Mouse (Mus musculus): ENCODE results near the gene Snap91. TPM values are rescaled to one million over a fixed set of nuclear protein-coding genes. Genes with fewer than 3 reads are reported as not detected.

The Snap91 gene
- polyA plus RNA-seq, 1 experiment from 2014 or later: 23.5 TPM

GRCm38 (mm10) chr9:86829792-86830191 lies 50.7 kb downstream of the Snap91 start:
- Histone ChIP-seq H3K27ac (ENCODE audit: low read depth, low read length) (no peak overlapping the region), H3K4me3 (ENCODE audit: low read depth, low read length) (no peak overlapping the region), H3K27me3 (ENCODE audit: control insufficient read depth, insufficient read depth, low read length) (no peaks in the 10 kb centered on the region), H3K9me3 (replicated peaks; ENCODE audit: control insufficient read depth, low read length) (no peaks in the 10 kb centered on the region), H3K9ac (ENCODE audit: low read depth, low read length) (no peak overlapping the region), H3K36me3 (ENCODE audit: control insufficient read depth, insufficient read depth, low read length) (no peaks in the 10 kb centered on the region), H3K4me1 (ENCODE audit: control insufficient read depth, insufficient read depth, low read length) (no peaks in the 10 kb centered on the region), H3K4me2 (no peak overlapping the region)
- ATAC-seq (replicated peaks; ENCODE audit: insufficient number of reproducible peaks, low FRiP score, low TSS enrichment): no peak
- 72% methylated on average over 2 of the region's 2 CpGs for WGBS (ENCODE audit: insufficient replicate concordance)

GRCm38 (mm10) chr9:86829034-86829433 lies 51.4 kb downstream of the Snap91 start:
- H3K4me1 ChIP-seq (ENCODE audit: control insufficient read depth, insufficient read depth, low read length): no peaks in the 10 kb centered on the region
- no peaks in the 10 kb centered on the region for H3K36me3 ChIP-seq (ENCODE audit: control insufficient read depth, insufficient read depth, low read length)
- WGBS (ENCODE audit: insufficient replicate concordance): 66% methylated on average over 8 of the region's 8 CpGs
- H3K9ac ChIP-seq (ENCODE audit: low read depth, low read length): no peak overlapping the region
- no peaks in the 10 kb centered on the region for H3K27me3 ChIP-seq (ENCODE audit: control insufficient read depth, insufficient read depth, low read length)
- H3K4me2 ChIP-seq: no peak overlapping the region
- no peak overlapping the region for H3K4me3 ChIP-seq (ENCODE audit: low read depth, low read length)
- no peak overlapping the region for H3K27ac ChIP-seq (ENCODE audit: low read depth, low read length)
- no peaks in the 10 kb centered on the region for H3K9me3 ChIP-seq (replicated peaks; ENCODE audit: control insufficient read depth, low read length)
- no peak for ATAC-seq (replicated peaks; ENCODE audit: insufficient number of reproducible peaks, low FRiP score, low TSS enrichment)

DNA sequence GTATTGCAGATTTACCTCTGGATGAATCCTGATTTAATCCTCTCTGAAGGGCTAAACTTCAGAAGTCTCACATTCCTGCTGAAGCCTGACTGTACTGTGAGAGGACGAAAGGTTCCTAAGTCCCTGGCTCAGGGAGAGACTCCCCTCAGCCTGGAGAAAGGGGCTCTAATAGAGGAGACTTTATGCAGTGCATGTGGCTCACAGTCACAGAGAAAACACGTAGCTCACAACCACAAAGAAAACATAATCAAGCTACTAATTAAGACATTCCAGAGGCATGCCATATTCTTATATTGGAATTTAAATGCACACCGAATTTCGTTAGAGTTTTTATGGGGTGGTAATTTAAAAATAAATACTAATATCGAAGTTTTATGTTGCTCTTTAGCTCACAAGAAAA lies 61.1 kb downstream of the Snap91 start:
- 80% methylated on average over 5 of the region's 5 CpGs for WGBS (ENCODE audit: insufficient replicate concordance)
- no peak overlapping the region for H3K9ac ChIP-seq (ENCODE audit: low read depth, low read length)
- H3K27me3 ChIP-seq (ENCODE audit: control insufficient read depth, insufficient read depth, low read length): no peaks in the 10 kb centered on the region
- no peak overlapping the region for H3K4me3 ChIP-seq (ENCODE audit: low read depth, low read length)
- H3K9me3 ChIP-seq (replicated peaks; ENCODE audit: control insufficient read depth, low read length): no peaks in the 10 kb centered on the region
- H3K36me3 ChIP-seq (ENCODE audit: control insufficient read depth, insufficient read depth, low read length): no peaks in the 10 kb centered on the region
- H3K27ac ChIP-seq (ENCODE audit: low read depth, low read length): no peak overlapping the region
- ATAC-seq (replicated peaks; ENCODE audit: insufficient number of reproducible peaks, low FRiP score, low TSS enrichment): no peak
- H3K4me2 ChIP-seq: no peak overlapping the region
- H3K4me1 ChIP-seq (ENCODE audit: control insufficient read depth, insufficient read depth, low read length): no peaks in the 10 kb centered on the region

DNA sequence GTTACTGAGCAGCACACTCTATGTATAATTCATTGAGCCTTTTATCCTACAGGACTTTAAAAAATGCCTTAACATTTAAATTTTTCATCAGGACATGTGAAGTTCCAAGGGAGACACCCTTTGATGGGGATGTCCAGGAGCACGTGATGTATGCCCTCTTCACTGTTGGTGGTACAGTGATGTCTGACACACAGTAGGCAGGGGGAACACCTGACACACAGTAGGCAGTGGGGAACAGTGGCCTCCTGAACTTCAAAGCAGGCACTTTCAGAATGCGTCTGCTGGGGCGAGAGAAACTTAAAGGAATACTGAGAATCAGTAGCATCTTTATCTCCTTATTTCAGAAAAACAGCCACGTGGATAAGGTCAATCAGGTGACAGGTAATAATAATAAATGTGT lies 62.8 kb downstream of the Snap91 start:
- no peak overlapping the region for H3K4me3 ChIP-seq (ENCODE audit: low read depth, low read length)
- WGBS (ENCODE audit: insufficient replicate concordance): 61% methylated on average over 4 of the region's 4 CpGs
- no peak overlapping the region for H3K9ac ChIP-seq (ENCODE audit: low read depth, low read length)
- no peaks in the 10 kb centered on the region for H3K4me1 ChIP-seq (ENCODE audit: control insufficient read depth, insufficient read depth, low read length)
- no peaks in the 10 kb centered on the region for H3K9me3 ChIP-seq (replicated peaks; ENCODE audit: control insufficient read depth, low read length)
- no peak overlapping the region for H3K27ac ChIP-seq (ENCODE audit: low read depth, low read length)
- no peaks in the 10 kb centered on the region for H3K36me3 ChIP-seq (ENCODE audit: control insufficient read depth, insufficient read depth, low read length)
- no peak overlapping the region for H3K4me2 ChIP-seq
- no peaks in the 10 kb centered on the region for H3K27me3 ChIP-seq (ENCODE audit: control insufficient read depth, insufficient read depth, low read length)
- ATAC-seq (replicated peaks; ENCODE audit: insufficient number of reproducible peaks, low FRiP score, low TSS enrichment): no peak

- no peak overlapping the region for H3K9ac ChIP-seq (ENCODE audit: low read depth, low read length)
- H3K4me1 ChIP-seq (ENCODE audit: control insufficient read depth, insufficient read depth, low read length): no peaks in the 10 kb centered on the region
- H3K36me3 ChIP-seq (ENCODE audit: control insufficient read depth, insufficient read depth, low read length): no peaks in the 10 kb centered on the region
- H3K9me3 ChIP-seq (replicated peaks; ENCODE audit: control insufficient read depth, low read length): no peaks in the 10 kb centered on the region
- no peak overlapping the region for H3K4me3 ChIP-seq (ENCODE audit: low read depth, low read length)
- WGBS (ENCODE audit: insufficient replicate concordance): 66% methylated on average over 6 of the region's 6 CpGs
- H3K4me2 ChIP-seq: no peak overlapping the region
- no peaks in the 10 kb centered on the region for H3K27me3 ChIP-seq (ENCODE audit: control insufficient read depth, insufficient read depth, low read length)
- no peak for ATAC-seq (replicated peaks; ENCODE audit: insufficient number of reproducible peaks, low FRiP score, low TSS enrichment)
- H3K27ac ChIP-seq (ENCODE audit: low read depth, low read length): no peak overlapping the region
Observed at GRCm38 (mm10) chr9:86814340-86814739, 66.1 kb downstream of the Snap91 start.

DNA sequence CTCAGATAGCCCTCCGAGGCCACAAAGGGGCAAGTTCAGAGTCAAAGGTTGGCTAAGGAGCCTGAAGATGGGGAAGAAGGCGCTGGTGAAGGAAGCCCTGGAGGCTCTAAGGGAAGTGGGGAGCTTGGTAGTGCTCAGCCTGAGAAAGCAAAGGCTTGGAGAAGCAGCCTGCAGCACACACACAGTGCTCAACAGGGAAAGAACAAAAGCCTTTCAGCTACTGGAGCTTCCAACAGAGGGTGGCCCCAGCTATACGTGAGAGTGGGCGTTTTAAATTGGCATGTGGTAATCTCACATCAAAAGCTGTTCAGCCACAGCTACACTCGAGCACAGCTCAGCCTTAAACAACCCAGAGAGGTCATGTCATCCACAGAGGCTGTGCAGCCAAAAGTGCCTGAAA lies 67.1 kb downstream of the Snap91 start:
- Histone ChIP-seq H3K4me3 (ENCODE audit: low read depth, low read length) (no peak overlapping the region), H3K4me2 (no peak overlapping the region), H3K27me3 (ENCODE audit: control insufficient read depth, insufficient read depth, low read length) (no peaks in the 10 kb centered on the region), H3K9me3 (replicated peaks; ENCODE audit: control insufficient read depth, low read length) (no peaks in the 10 kb centered on the region), H3K4me1 (ENCODE audit: control insufficient read depth, insufficient read depth, low read length) (no peaks in the 10 kb centered on the region), H3K36me3 (ENCODE audit: control insufficient read depth, insufficient read depth, low read length) (no peaks in the 10 kb centered on the region), H3K9ac (ENCODE audit: low read depth, low read length) (no peak overlapping the region), H3K27ac (ENCODE audit: low read depth, low read length) (no peak overlapping the region)
- WGBS (ENCODE audit: insufficient replicate concordance): 44% methylated on average over 5 of the region's 5 CpGs
- ATAC-seq (replicated peaks; ENCODE audit: insufficient number of reproducible peaks, low FRiP score, low TSS enrichment): no peak

- no peak for ATAC-seq (replicated peaks; ENCODE audit: insufficient number of reproducible peaks, low FRiP score, low TSS enrichment)
- Histone ChIP-seq H3K4me2 (no peak overlapping the region), H3K27ac (ENCODE audit: low read depth, low read length) (no peak overlapping the region), H3K27me3 (ENCODE audit: control insufficient read depth, insufficient read depth, low read length) (no peaks in the 10 kb centered on the region), H3K4me3 (ENCODE audit: low read depth, low read length) (no peak overlapping the region), H3K9ac (ENCODE audit: low read depth, low read length) (no peak overlapping the region), H3K4me1 (ENCODE audit: control insufficient read depth, insufficient read depth, low read length) (no peaks in the 10 kb centered on the region), H3K9me3 (replicated peaks; ENCODE audit: control insufficient read depth, low read length) (no peaks in the 10 kb centered on the region), H3K36me3 (ENCODE audit: control insufficient read depth, insufficient read depth, low read length) (no peaks in the 10 kb centered on the region)
- 52% methylated on average over 5 of the region's 5 CpGs for WGBS (ENCODE audit: insufficient replicate concordance)
Observed at GRCm38 (mm10) chr9:86810696-86811232, 69.7 kb downstream of the Snap91 start.

DNA sequence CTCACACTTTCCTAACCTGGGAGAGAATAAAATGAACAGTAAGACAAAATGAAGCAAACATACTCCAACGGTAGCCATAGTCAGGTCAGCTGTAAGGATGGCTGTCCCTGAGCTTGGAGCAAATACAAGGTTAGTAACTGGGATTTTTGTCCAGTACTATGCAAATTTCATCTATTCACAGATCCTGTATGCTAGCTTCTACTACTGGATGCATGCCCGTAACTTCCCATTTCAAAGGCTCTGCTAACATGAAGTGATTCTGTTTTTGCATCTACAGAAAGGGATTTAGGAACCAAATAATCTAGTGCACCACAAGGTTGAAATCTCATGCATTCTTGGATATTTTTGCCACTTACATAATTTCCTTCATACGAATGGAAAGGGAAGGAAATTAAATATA lies 70.2 kb downstream of the Snap91 start:
- Histone ChIP-seq H3K9me3 (replicated peaks; ENCODE audit: control insufficient read depth, low read length) (no peaks in the 10 kb centered on the region), H3K27ac (ENCODE audit: low read depth, low read length) (no peak overlapping the region), H3K4me2 (no peak overlapping the region), H3K4me1 (ENCODE audit: control insufficient read depth, insufficient read depth, low read length) (no peaks in the 10 kb centered on the region), H3K4me3 (ENCODE audit: low read depth, low read length) (no peak overlapping the region), H3K27me3 (ENCODE audit: control insufficient read depth, insufficient read depth, low read length) (no peaks in the 10 kb centered on the region), H3K36me3 (ENCODE audit: control insufficient read depth, insufficient read depth, low read length) (no peaks in the 10 kb centered on the region), H3K9ac (ENCODE audit: low read depth, low read length) (no peak overlapping the region)
- no peak for ATAC-seq (replicated peaks; ENCODE audit: insufficient number of reproducible peaks, low FRiP score, low TSS enrichment)
- 73% methylated on average over 3 of the region's 3 CpGs for WGBS (ENCODE audit: insufficient replicate concordance)

DNA sequence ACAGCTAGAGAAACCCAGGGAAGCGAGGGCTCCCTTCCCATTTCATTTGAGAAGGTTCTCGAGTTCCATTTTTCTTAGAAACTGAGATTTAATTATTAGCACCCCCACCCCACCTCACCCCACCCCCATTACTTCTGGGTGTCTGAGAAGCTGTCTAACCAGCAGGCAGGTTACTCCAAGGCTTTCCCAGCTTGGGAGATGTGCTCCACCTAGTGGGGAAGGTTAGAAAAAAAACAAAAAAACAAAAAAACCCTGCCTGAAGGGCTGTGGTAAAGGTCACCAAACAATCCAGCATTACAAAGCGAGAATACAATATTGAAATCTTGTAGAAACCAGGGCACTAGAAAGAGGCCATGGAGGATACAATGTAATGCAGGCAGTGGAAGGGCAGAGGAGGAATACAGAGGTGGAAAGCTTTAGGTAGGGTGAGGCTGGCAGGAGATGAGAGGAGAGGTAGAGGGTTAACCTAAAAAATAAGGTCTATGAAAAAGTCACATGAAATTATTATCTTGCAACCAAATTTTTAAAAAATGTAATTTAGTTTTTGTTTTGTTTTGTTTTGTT lies 79.8 kb downstream of the Snap91 start:
- H3K4me3 ChIP-seq (ENCODE audit: low read depth, low read length): no peak overlapping the region
- H3K27me3 ChIP-seq (ENCODE audit: control insufficient read depth, insufficient read depth, low read length): no peaks in the 10 kb centered on the region
- no peak overlapping the region for H3K27ac ChIP-seq (ENCODE audit: low read depth, low read length)
- H3K4me1 ChIP-seq (ENCODE audit: control insufficient read depth, insufficient read depth, low read length): no peaks in the 10 kb centered on the region
- no peaks in the 10 kb centered on the region for H3K36me3 ChIP-seq (ENCODE audit: control insufficient read depth, insufficient read depth, low read length)
- WGBS (ENCODE audit: insufficient replicate concordance): 25% methylated on average over 3 of the region's 3 CpGs
- H3K4me2 ChIP-seq: no peak overlapping the region
- no peak for ATAC-seq (replicated peaks; ENCODE audit: insufficient number of reproducible peaks, low FRiP score, low TSS enrichment)
- H3K9me3 ChIP-seq (replicated peaks; ENCODE audit: control insufficient read depth, low read length): no peaks in the 10 kb centered on the region
- H3K9ac ChIP-seq (ENCODE audit: low read depth, low read length): no peak overlapping the region
